Mouse (Mus musculus): ENCODE measurements around the gene Hsf2bp.

The Hsf2bp gene

DNA sequence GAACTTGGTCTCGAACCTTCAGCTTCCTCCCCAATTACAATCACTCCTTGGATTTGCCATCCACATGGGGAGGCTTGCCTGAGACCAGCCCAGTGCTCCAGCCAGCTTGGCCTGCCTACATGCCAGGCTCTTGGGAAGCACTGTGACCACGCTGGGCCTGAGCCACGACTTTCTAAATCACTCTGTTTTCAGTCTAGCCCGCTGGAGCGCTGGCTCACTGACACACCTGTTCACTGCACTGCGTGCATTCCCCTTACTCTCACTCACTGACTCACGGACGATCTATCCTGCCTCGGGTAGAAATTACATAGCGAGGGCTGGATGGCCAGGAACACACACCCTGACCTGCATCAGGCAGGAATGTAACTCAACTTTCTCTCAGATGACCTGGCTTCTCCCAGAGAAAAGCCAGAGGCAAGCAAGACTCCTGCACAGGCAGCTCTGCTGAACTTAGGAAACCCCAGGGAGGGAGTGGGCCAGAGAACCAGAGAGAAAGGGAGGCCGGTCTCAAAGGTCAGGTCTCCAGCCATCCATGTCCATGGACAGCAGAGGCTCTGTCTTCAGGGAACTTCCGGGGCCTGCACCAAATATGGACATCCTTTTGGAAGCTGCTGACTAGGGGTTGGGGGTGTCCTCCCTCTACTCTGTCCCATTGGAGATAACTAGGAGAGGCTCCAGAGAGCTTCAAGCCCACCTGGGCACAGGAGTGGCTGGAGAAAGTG lies 97.4 kb downstream of the Hsf2bp start:
- no peak for DNase-seq (ENCODE audit: low read depth, low spot score)

DNA sequence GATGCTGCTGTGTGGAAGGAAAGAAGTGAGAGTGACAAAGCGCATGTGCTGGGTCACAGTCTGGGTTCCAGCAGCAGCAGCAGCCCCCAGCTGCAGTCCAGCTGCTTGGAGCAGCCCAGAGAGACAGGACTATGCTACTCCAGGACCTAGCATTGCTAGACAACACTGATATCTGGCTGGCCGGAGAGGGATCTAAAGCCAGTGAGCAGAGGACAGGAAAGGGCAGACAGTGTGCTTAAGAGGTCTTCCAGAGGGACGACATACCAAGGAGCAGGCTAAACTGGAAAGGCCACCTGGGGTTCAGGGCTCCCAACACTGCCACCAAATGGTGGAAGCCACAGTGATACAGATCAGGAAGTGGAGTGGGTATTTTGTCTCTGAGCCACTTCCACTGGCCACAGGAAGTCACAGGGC lies 99.0 kb downstream of the Hsf2bp start:
- no peak for DNase-seq (ENCODE audit: low read depth, low spot score)

DNA sequence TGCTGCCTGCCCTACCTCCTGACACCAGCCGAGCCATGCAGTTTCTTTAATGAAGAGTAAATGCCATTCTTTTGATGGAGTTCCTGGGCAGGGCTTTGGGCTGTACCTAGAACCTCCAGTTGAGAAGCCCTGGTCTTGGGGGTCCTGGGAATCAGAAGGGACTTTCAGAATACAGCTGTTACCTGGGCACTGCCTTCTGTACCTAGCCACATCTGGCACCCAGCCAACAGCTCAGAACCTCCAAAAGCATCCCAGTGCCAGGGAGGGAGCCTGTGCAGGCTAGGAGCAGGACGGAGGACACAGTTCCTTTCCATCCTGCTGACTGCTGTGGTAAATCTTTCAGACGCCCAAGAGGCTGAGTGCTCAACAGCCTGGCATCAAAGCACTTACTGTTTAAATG lies 100.3 kb downstream of the Hsf2bp start:
- DNase-seq (ENCODE audit: low read depth, low spot score): no peak

DNA sequence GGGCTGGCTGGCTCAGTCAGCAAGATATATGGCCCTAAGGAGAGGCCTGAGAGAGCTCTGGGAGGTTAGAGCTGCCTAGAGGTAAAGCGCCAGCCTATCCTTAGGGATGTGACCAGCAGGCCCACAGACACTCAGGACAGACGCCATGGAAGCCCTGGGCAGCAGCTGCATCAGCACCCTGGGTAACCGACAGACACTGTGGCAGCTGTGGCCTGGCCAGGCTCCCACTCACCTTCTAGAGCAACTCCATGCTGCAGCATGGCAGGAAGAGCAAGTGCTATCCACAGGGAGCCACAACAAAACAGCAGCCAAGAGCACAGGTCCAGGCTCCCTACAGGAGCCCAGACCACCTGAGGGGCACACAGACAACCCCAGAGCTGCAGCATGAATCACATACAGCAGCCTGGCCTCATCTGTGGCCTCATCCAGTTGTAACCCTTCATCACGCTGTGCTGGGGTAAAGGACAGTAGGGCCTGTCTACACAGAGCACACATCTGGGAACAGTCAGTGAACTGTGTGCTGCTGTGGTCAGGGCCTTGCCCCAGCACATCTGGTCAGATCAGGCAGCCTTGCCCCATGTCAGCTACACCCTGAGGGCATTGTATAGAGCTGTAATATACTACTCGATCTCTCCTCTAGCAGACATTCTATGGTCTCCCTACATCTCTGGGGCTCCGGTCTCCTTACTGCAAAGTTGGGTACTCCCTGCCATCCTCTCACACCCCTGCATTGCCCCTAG lies 100.9 kb downstream of the Hsf2bp start:
- DNase-seq (ENCODE audit: low read depth, low spot score): no peak

DNA sequence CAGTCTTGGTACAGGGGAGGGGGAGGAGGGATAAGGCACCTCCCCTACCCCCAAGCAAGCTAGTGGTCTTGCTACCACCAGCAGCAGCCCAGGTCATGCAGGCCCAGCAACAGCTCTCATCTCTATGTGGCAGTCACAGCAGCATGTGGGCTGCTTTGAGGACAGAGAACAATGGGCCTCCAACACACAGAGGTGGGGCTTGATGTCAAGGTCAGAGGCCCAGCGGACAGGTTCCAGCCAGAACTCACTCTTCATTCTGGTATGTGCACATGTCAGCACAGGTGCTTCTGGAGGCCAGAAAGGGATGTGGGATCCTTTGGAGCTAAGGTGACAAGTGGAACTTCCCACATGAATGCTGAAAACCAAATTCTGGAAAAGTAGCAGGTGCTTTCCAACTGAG lies 102.2 kb downstream of the Hsf2bp start:
- DNase-seq (ENCODE audit: low read depth, low spot score): no peak

DNA sequence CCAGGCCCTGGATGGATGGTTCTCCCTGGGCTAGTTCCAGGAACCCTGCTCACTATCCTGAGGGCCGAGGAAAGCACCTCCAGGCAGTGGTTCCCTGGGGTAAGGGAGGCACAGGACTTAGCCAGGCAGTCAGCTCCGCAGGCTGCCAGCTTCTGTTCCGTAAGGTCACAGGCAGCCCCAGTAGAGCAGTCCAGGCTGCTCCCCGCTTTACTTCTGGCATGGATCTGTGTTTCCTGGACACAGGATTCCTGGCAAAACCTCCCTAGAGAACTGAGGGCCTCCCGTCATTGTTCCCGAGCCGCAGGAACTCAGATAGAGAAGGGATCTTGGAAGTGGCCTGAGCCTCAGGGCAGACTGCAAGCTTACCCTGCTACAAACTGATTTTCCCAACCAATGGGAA lies 104.7 kb downstream of the Hsf2bp start:
- no peak for DNase-seq (ENCODE audit: low read depth, low spot score)

DNA sequence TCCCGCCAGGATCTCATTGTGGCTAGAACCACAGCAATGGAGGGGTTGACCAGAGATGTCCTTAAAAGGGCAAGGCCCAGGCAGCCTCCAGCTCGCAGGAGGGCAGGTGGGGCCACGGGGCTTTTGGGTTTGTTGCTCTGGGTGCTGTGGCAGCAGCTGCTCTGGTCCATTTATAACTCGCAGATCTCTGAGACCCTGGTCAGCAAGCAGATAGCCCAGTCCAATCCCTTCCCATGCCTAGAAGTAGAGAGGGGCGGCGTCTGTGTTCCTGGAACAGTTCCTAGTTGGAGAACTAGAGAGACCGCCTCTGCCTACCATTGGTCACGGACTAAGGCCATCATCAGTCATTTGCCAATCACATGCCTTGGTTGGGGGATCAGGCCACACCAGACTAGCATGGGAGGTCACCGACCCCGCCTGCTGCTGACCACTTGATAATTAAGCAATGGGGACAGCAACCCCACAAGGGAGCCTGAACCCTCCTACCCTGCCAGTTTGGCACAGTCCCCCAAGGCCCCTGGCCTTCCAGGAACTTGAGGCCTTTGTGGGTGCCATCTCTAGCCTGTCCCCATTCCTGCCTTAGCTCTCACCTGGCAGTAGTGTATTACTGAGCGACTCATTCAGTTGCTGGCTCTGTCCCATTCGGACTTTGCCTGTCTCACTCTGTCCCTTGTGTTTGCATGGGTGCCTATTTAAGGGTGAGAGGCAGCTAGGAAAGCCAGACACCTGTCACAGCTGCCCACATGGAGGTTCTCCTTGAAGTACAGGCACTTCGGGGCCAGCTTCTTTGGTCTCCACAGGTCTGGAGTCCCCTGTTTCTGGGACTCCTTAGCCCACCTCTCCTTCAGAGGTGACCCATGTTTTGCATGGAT lies 106.1 kb downstream of the Hsf2bp start:
- DNase-seq (ENCODE audit: low read depth, low spot score): no peak

DNA sequence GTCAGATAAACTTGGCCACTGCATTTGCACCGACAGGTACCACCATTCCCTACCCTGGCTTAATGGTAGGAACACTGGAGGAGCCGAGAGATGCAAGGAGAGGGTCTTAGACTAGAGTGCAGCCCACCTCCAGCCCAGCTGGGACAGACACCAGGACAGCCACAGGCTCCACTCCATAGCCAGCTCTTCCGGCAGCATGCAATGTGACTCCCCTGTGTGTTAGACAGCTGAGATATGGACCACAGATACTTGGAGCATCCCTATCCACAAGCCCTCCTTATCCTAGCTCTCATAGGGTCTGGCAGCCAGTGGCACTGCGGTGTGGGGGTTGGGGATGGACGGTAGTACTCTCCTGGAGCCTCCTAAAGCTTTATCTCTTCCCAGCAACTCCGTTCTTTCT lies 107.1 kb downstream of the Hsf2bp start:
- no peak for DNase-seq (ENCODE audit: low read depth, low spot score)

DNA sequence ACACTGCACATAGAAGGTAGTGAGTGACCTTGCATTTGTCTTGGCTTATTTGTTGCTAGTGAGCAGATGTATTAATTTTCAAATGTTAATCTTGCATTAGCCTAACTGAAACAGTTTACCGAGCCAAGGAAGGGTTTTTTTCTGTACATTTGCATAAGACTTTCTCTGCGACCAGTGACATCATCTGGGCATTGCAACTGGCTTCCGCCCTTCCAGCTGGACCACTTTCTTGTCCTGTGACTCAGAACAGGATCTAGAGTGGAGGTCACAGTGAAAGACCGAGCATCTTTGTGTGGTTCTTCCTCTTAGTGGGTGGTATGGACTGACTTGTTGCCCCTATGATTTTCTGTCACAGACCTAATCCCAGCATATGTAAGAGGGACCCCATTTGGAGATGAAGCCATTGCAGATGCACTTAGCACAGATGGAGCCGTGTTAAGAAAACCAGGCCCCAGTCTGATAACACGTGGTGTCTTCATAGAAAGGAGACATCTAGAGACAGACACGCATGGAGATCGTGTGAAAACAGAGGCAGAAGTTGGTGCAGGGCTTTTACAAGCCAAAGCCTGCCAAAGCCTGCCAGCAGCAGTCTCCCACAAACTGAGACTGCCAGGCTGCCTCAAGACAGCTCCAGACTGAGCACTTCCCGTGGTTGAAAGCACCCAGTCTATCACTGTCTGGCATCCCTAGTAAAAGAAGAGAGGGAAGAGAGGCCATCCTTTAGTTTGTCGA lies 108.1 kb downstream of the Hsf2bp start:
- no peak for DNase-seq (ENCODE audit: low read depth, low spot score)

DNA sequence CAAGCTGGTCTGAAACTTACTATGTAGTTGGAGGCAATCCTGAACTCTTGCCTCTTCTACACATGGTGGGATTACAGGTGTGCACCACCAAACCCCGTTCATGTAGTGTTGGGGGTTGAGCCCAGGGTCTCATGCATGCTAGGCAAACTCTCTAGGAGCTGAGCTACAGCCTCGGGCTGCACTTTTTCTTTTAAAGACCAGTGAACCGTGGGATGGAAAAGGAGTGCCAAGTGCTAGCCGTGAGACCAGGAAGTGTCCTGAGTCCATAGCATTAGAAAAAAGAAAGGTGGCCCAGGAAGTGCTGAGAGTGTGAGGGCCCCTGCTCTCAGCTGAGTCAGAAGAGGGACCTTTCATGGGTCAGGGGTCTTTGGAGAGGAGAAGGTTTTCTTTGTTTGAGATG lies 111.9 kb downstream of the Hsf2bp start:
- no peak for DNase-seq (ENCODE audit: low read depth, low spot score)

DNA sequence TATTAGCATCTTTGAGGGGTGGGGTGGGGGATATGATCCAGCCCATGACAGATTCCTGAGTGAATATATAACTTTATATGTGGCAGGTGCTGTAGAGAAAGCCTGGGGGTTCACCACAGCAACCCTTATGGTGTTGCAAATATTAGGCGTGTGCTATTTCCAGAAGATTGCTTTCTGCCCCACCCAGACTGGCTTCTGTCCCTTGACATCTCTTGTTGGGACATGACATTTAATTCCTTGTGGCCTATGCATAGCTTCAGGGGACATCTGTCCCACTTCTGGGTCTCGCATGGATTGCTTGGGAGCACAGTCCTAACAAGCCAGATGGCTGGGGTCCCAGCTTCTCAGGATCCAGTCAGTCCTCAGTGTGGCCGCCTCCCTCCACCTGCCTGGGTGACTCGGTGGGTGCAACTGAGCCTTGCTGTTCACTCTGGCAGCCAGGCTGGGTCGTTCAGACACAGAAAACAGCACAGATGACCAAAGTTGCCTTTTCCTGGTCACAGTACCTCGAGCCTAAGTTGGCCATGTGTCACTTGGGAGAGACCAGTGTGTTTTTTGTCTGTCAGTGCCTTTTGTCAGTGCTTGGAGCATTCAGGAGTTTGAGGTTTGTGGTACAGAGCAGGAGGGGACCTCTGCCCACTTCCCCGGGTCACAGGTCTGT lies 112.7 kb downstream of the Hsf2bp start:
- DNase-seq (ENCODE audit: low read depth, low spot score): no peak

DNA sequence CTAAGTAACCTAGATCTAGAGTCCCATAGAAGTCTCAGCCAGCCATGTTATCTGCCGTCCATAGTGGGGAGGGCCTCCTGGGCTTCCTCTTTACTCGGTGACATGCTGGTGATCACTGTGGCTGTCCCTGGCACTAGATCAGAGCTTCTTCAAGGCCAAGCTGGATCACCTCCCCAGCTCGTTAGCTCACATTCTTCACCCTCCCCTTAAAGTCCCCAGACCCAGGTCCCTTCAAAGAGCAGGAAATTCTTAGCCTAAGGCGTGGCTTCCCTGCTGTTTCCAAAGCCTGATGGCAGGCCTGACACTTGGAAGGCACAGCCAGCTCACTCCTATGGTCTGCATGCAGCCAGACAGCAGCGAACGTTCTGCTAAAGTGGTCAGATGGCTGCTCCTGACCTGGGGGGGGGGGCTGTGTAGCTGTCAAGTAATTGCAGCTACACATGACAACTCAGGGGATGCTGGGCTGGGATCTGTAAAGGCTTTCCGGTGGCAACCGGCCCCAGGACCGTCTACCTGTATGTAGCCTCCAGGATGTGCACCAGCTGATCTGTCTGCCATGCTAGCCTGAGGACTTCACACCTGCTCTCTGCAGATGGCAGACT lies 115.5 kb downstream of the Hsf2bp start:
- DNase-seq (ENCODE audit: low read depth, low spot score): no peak

DNA sequence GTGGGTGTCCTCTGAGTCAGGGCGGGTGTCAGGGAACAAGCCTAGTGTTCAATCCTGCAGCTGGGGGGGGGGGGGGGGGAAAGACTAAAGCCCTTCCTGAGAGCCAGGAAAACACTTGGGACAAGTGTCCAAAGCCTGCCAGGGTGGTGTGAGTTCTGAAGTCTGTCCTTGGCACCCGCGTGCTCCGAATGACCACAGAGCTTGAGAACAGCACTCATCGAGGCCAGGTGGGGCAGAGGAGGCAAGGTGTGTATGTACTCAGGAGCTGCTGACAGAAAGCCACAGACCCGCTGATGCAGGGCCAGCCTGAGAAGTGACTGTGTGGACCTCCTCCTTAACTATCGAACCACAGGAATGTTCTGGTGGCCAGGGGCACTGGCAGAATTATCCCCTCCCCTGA lies 116.5 kb downstream of the Hsf2bp start:
- DNase-seq (ENCODE audit: low read depth, low spot score): no peak

DNA sequence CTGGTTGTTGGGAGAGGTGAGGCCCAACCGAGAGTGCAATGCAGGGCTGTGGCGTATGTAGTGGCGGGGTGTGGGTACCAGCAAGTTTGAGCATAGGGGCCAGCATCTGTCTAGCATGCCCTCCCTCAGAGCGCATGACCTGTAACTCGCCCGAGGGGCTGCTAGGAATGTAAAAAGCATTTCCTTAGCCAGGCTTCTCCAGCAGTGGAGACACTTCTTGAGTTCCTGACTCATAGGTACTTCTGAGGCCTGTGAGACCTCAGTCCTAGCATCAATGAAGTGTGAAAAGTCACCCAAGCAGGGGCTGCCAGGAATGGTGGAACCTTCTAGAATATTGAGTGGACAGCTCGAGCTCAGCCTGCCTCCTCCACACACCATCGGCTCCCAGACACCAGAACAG lies 117.8 kb downstream of the Hsf2bp start:
- no peak for DNase-seq (ENCODE audit: low read depth, low spot score)

DNA sequence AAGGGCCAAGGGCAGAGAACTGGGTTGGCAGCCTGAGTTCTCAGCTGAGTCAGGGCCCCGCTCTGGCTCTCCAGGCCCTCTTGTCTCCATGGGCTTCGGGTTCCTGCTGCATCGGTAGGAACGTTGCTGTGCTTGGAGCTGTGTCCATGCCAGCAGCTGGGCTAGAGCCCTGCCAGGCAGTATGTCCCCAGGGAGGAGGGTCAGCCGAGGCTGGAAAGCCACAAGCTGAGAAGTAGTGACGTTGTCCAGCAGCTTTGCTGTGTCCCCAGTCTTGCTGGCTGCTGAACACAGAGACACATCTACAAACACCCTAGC lies 119.7 kb downstream of the Hsf2bp start:
- DNase-seq (ENCODE audit: low read depth, low spot score): no peak

DNA sequence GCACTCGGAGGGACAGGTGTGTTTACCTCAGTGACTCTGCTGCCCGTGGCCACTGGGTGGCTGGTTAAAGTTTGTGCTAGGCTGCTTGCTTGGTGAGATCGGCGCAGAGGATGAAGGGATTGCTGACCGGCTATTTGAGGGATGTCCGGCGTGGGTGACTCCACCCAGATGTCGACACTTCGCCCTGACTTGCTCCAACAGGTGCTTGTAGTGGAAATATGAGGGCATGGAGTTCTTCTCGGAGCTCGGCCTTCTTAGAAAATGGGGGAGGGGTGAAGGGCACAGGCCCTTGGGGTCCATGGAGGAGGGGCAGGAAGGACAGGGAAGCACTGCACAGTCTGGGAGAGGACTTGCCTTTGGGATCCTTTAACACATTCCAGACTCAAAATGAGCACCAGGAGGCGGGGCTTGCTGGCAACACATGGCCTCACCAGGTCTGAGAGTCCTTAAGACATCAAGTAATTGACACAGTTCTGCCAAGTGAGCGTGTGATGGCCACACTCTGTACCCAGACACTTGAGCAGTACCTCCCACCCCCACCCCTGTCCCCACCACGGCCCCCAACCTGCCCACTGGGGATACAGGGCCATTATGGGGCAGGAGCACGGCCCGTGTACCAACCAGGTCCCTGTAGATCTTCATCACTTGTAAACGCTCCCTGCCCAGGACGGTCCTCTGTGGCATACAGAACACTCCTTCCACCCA lies 120.2 kb downstream of the Hsf2bp start:
- no peak for DNase-seq (ENCODE audit: low read depth, low spot score)

DNA sequence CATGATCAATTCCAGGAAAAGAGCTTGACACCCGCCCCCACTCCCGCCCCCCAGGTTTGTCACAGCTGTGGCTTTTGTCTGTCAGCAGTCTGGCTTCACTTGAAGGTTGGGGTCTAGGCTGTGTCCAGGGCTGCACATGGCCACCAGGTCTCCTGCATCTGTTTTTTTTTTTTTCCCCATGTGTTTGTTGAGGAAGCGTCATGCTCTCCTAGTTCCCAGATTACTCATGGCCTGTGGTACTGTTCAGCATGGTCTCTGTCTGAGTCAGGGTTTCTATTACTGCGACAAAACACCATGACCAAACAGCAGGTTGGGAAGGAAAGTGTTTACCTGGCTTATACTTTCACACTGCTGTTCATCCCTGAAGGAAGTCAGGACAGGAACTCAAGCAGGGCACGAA lies 121.8 kb downstream of the Hsf2bp start:
- no peak for DNase-seq (ENCODE audit: low read depth, low spot score)

DNA sequence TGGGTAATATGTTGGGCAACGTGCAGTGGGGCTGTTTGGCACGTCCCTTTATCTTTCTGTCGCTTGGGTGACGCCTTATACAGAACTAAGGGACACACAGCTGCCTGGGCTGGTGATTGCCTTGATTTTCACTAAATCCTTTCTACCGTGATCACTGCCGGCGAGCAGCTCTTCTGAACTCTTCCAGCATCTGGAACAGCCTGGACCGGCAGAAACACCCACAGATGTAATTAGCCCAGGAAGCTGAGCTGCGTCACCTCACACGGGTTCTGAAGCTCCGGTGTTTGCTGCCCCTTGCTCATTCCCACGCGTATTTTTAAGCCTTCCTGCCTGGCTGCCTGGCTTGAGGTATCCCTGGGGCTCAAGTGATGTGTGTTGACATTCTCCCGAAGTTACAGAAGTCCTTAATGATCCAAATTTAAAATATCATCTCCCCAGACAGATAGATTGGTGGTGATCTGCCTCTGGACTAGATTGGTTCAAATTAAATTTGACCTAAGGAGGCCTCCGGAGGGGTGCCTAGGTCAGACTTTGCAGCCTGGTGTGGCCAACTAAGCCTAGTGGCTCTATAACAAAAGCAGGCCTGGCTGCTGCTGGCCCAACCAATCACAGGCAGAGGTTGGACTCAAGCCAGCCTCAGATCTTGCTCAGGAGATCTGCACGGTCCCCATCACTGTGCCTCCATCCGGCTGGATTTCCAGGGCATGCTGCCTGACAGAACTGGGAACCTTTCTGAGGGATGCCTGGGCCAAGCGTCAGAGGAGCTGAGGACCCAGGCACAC lies 123.1 kb downstream of the Hsf2bp start:
- no peak for DNase-seq (ENCODE audit: low read depth, low spot score)

DNA sequence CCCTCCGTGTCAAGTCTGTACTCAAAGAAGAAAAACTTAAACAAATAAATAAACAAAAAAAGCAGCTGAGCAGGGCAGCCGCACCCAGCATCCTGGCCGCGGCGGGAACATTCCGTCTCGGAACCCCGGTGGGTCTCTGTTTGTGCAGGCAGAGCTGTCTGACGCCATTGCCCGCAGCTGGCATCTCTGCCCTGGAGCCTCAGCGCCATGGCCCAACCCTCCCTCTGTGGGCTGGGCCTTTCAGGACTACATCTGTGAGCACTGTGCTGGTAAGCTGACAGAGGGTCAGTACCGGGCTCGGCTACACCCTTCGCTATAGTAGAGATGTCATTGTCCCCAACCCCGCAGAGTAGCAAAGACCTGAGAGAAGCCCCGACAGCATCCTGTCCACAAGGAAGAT lies 123.8 kb downstream of the Hsf2bp start:
- no peak for DNase-seq (ENCODE audit: low read depth, low spot score)

DNA sequence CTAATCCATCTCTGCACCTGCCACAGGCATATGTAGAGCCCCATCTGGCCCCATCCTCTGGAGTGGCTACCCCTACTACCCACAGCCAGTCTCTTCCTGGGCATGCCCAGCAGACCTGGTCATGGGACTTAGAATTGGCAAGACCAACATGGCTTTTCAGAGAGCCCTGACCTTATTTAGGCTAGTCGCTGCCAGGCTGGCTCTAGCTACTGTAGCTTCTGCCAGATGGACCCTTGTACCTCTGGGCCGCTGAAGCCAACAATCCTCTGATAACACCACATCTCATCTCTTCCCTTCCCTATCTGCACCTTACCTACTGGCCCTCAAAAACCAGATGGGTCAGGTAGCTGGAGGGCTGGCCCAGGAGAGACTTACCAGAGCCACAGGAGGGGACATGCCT lies 127.2 kb downstream of the Hsf2bp start:
- no peak for DNase-seq (ENCODE audit: low read depth, low spot score)
